Mouse (Mus musculus) thymus, postnatal 0 days (tissue): ENCODE results near the gene Fyco1. TPM values are rescaled to one million over a fixed set of nuclear protein-coding genes. Genes with fewer than 3 reads are reported as not detected.
"Not testable (repeated sequence)": the region's sequence is repeated elsewhere in the genome, so short reads cannot be mapped to it uniquely, and the experiment has no call there.

ENCODE experiments used
- DNase-seq: peaks from one replicate; pipeline ENCODE4 v3.0.0-alpha.2; 2015; ENCODE audit warnings: low spot score
- polyA plus RNA-seq: library from polyadenylated mRNA; unstranded; fragments of >200 nt; fragmentation: Nextera tagmentation; extraction: Ambion mirVana; gene quantifications from 2 replicates; pipeline ENCODE4 v1.2.1, GENCODE M21; 2015

Gene Fyco1
- polyA plus RNA-seq, 1 experiment from 2014 or later = 10.3 TPM

DNA sequence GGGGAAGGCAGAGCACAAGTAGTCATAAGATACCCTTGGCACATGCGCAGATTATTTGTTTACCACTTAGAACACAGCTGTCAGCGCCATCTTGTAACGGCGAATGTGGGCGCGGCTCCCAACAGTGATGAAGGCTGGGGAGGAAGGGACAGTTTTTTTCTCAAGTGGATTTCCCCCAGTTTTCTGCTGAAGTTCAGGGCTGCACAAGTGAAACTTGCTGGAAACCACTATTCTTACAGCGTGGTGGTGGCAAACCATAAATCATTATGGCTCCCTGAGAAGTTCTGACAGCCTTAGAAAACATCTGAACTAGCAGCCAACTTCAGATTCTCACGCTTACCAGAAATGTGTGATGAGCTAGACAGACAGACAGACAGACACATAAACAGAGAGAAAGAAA is 102.0 kb downstream of the Fyco1 start:
- DNase-seq = not testable (repeated sequence)

DNA sequence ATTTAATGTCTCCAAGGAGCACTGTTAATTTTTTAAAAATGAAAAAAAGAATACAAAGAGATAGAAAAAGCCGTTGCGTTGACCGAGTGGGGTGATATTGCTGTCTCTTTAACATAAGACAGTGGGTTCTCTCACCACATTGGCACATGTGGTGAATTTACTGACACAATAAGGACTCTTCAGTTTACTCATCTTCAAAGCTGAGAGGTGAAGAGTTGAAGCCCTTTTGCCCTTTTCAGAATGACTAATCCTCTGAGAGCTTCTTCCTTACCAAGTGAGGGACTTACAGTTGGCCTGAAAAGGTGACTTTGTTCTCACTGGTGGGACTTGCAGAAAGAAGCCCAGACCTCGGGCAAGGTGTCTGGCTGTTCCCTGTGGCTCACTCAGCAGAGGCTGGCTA is 110.9 kb downstream of the Fyco1 start:
- no peak for DNase-seq

Other genes starting within 250 kb of the Fyco1 start
- gene Slc6a20b, start 219.3 kb downstream of the Fyco1 start, polyA plus RNA-seq = 0.12 and 0.13 TPM in 2 replicates
- gene Ccr9, start 173.5 kb downstream of the Fyco1 start, polyA plus RNA-seq = 438 and 524 TPM in 2 replicates
- 0.86 and 1.4 TPM in 2 replicates for gene Slc6a20a, start 173.0 kb downstream of the Fyco1 start, polyA plus RNA-seq
- 143 and 152 TPM in 2 replicates for gene Lztfl1, start 134.2 kb downstream of the Fyco1 start, polyA plus RNA-seq
- 17.4 and 17.8 TPM in 2 replicates for gene Cxcr6, start 45.4 kb downstream of the Fyco1 start, polyA plus RNA-seq
- 0.75 and 1.0 TPM in 2 replicates for gene Xcr1, start 10.1 kb upstream of the Fyco1 start, polyA plus RNA-seq
- gene Ccr1, start 116.8 kb upstream of the Fyco1 start, polyA plus RNA-seq = 3.1 and 3.2 TPM in 2 replicates
- gene Ccr1l1, start 126.5 kb upstream of the Fyco1 start, polyA plus RNA-seq = not detected in 2 replicates
- 0.08 and 0.10 TPM in 2 replicates for gene Ccr3, start 170.1 kb upstream of the Fyco1 start, polyA plus RNA-seq